Mouse (Mus musculus): ENCODE measurements at regions not wholly inside any gene's neighbourhood (a gene's known extent, or its start where the extent isn't known, plus 50 kb on each side); places are given as distances from the start of the nearest gene placed in this dataset.

DNA sequence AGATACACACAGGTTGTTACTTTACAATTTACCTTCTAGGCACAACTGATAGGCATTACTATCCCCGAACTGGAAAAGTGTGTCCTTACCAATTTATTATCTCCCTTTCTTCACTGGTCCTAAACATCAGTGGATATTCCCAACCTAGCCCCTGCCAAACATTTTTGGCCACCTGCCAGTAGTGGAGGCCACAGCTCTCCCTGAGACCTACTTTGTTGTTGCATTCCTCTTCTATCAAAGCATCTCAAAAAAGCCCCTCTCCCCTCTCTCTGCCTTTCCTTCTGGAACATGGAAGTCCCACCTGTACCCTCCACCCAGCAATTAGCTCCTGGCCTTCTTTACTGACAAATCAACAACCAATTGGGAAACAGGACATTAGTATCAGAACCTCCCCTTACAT is 282.2 kb downstream of the Rnf152 start:
- ATAC-seq (no peak), DNase-seq (ENCODE audit: low spot score) (no peak)
- no peak overlapping the region for H3K27ac ChIP-seq (ENCODE audit: low read depth, low read length)
- 78% methylated on average over 1 of the region's 1 CpGs for WGBS
- H3K27me3 ChIP-seq (replicated peaks; ENCODE audit: control insufficient read depth, insufficient read depth, low read length): no peaks in the 10 kb centered on the region
- H3K4me1 ChIP-seq (ENCODE audit: control insufficient read depth, insufficient read depth, low read length): no peaks in the 10 kb centered on the region
- no peak overlapping the region for H3K9ac ChIP-seq (ENCODE audit: low read length)
- H3K4me2 ChIP-seq (ENCODE audit: low read length): no peak overlapping the region
- no peaks in the 10 kb centered on the region for H3K9me3 ChIP-seq (replicated peaks; ENCODE audit: control insufficient read depth, low read length)
- H3K36me3 ChIP-seq (ENCODE audit: control insufficient read depth, insufficient read depth, low read length): no peaks in the 10 kb centered on the region
- no peak overlapping the region for H3K4me3 ChIP-seq (ENCODE audit: low read depth, low read length)

- Histone ChIP-seq H3K9ac (ENCODE audit: low read length) (no peak overlapping the region), H3K9me3 (replicated peaks; ENCODE audit: control insufficient read depth, low read length) (no peaks in the 10 kb centered on the region), H3K4me1 (ENCODE audit: control insufficient read depth, insufficient read depth, low read length) (no peaks in the 10 kb centered on the region), H3K27ac (ENCODE audit: low read depth, low read length) (no peak overlapping the region), H3K36me3 (ENCODE audit: control insufficient read depth, insufficient read depth, low read length) (no peaks in the 10 kb centered on the region), H3K4me2 (ENCODE audit: low read length) (no peak overlapping the region), H3K4me3 (ENCODE audit: low read depth, low read length) (no peak overlapping the region), H3K27me3 (replicated peaks; ENCODE audit: control insufficient read depth, insufficient read depth, low read length) (no peaks in the 10 kb centered on the region)
- ATAC-seq (no peak), DNase-seq (ENCODE audit: low spot score) (no peak)
- WGBS: 49% methylated on average over 3 of the region's 3 CpGs
Observed at GRCm38 (mm10) chr1:105070661-105071455, 285.7 kb downstream of the Rnf152 start.

DNA sequence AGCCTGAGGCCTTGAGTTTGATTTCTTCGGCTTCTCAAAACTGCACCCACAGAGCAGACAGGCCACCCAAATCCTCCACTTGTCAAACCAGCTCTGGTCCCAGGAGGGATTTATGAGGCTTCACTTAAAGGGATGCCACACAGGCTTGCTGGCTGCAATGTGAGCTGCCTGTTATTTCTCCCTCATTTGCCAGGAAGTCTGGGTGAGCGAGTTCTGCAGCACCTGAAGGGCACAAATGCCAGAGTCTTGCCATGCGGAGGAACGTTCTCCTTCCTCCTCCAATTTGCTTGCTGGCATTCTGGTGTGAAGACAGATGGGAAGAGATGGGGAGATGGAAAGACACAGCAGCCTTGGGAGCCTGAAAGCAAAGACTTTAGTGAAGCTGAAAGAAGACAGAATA is 288.6 kb downstream of the Rnf152 start:
- Histone ChIP-seq H3K4me3 (ENCODE audit: low read depth, low read length) (no peak overlapping the region), H3K27me3 (replicated peaks; ENCODE audit: control insufficient read depth, insufficient read depth, low read length) (no peaks in the 10 kb centered on the region), H3K9me3 (replicated peaks; ENCODE audit: control insufficient read depth, low read length) (no peaks in the 10 kb centered on the region), H3K27ac (ENCODE audit: low read depth, low read length) (no peak overlapping the region), H3K4me1 (ENCODE audit: control insufficient read depth, insufficient read depth, low read length) (no peaks in the 10 kb centered on the region), H3K9ac (ENCODE audit: low read length) (no peak overlapping the region), H3K36me3 (ENCODE audit: control insufficient read depth, insufficient read depth, low read length) (no peaks in the 10 kb centered on the region), H3K4me2 (ENCODE audit: low read length) (no peak overlapping the region)
- ATAC-seq (no peak), DNase-seq (ENCODE audit: low spot score) (peak; percentile 48)
- WGBS: 65% methylated on average over 4 of the region's 4 CpGs

DNA sequence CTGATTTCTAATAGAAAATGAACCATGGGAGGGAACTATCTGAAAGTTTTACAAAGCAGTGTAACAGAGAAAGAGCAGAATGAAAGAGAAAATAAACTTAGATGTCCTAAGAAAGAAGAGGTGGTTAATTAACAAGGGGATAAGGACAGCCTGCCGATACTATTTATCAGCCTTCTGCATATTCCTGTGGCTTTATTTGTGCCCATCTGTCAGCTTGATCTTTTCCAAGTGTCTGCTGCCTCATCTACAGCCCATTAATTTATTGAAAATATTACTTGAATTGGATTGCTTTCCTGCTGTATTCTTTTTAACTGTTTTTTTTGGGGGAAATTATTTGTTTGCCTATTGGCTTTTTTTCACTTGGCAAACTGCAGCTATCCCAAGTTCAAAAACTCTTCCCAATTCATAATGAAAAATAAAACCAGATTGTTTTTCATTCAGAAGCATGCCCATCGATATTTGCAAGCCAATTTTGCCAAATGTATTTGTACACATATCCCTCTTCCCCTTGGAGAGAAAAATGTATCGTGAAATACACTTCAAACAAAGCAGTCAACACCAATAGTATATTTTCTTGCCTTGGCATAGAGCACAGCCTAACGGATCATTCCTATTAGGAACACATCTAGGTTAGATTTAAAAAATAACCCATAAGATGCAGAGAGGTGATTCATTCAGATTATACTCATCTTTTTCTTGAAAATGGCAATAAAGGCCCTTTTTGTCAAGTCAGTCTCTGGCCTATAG is 289.3 kb downstream of the Rnf152 start:
- H3K9ac ChIP-seq (ENCODE audit: low read length): no peak overlapping the region
- no peaks in the 10 kb centered on the region for H3K36me3 ChIP-seq (ENCODE audit: control insufficient read depth, insufficient read depth, low read length)
- DNase-seq (ENCODE audit: low spot score) (peak; percentile 17), ATAC-seq (no peak)
- no peaks in the 10 kb centered on the region for H3K4me1 ChIP-seq (ENCODE audit: control insufficient read depth, insufficient read depth, low read length)
- H3K4me3 ChIP-seq (ENCODE audit: low read depth, low read length): no peak overlapping the region
- 64% methylated on average over 4 of the region's 4 CpGs for WGBS
- no peaks in the 10 kb centered on the region for H3K9me3 ChIP-seq (replicated peaks; ENCODE audit: control insufficient read depth, low read length)
- no peaks in the 10 kb centered on the region for H3K27me3 ChIP-seq (replicated peaks; ENCODE audit: control insufficient read depth, insufficient read depth, low read length)
- H3K27ac ChIP-seq (ENCODE audit: low read depth, low read length): no peak overlapping the region
- no peak overlapping the region for H3K4me2 ChIP-seq (ENCODE audit: low read length)

- no peaks in the 10 kb centered on the region for H3K4me1 ChIP-seq (ENCODE audit: control insufficient read depth, insufficient read depth, low read length)
Observed at GRCm38 (mm10) chr1:105050584-105051363, 282.4 kb downstream of the Cdh20 start.

More at GRCm38 (mm10) chr1:105050584-105051363, 282.4 kb downstream of the Cdh20 start:
- no peak overlapping the region for H3K4me3 ChIP-seq (ENCODE audit: low read depth, low read length)
- WGBS: 74% methylated on average over 10 of the region's 10 CpGs
- H3K9me3 ChIP-seq (replicated peaks; ENCODE audit: control insufficient read depth, low read length): no peaks in the 10 kb centered on the region
- DNase-seq (ENCODE audit: low spot score) (no peak), ATAC-seq (no peak)
- H3K4me2 ChIP-seq (ENCODE audit: low read length): no peak overlapping the region
- H3K27me3 ChIP-seq (replicated peaks; ENCODE audit: control insufficient read depth, insufficient read depth, low read length): no peaks in the 10 kb centered on the region
- H3K9ac ChIP-seq (ENCODE audit: low read length): no peak overlapping the region
- no peaks in the 10 kb centered on the region for H3K36me3 ChIP-seq (ENCODE audit: control insufficient read depth, insufficient read depth, low read length)
- H3K27ac ChIP-seq (ENCODE audit: low read depth, low read length): no peak overlapping the region
